Mouse (Mus musculus) left cerebral cortex, postnatal 14 days (tissue): ENCODE measurements at regions not wholly inside any gene's neighbourhood (a gene's known extent, or its start where the extent isn't known, plus 50 kb on each side); places are given as distances from the start of the nearest gene placed in this dataset.

Source experiments
- DNase-seq, 2 experiments: peaks; one replicate each; pipeline ENCODE4 v3.0.0; 2021 to 2022; ENCODE audit warnings: low spot score in 2 of 2, mixed read lengths in 1 of 2
- intact Hi-C: fragments of 180-260 bp; cut with DNase I; formaldehyde crosslinking; loops from one replicate; pipeline ENCODE4 v1.15.1; 2025

DNA sequence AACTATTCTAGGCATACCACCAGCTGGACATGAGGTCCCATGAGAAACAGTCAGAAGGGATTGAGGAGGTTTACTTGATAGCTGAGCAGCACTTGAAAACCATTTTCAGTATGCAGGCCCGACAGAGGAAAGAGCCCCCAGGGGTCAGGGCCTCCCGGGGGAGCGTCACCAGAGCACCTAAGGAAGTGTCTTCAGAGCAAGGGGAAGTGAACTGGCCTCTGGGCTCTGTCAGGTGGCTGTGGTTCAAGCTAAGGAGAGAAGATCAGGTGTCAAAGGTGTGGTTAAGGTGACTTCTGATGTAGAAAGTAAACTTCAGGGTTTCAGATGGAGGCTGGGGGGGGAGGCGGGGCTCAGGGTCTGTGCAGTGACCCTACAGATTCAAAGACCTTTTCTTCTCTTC is 57.3 kb downstream of the Bhlhe40 start:
- no peak for DNase-seq
- intact Hi-C loops = no loop called here

DNA sequence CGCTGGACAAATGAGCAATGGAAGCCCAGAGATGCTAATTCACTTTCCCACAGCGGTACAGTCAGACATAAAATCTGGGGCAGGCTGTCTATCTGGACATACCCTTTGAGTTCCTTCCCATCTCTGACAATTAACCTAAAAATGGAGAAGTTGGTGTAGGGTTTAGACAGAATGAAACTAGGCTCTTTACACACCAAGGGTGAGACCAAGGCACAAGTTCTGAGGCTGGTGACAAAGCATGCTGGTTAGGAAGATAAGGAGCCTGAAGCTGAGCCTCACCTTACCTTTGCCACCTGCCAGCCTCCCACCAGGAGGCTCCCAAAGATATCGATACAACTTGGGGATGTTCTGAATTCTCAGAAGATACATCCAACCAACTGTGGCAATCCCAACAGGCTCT is 58.5 kb downstream of the Bhlhe40 start:
- intact Hi-C loops = no loop called here
- DNase-seq = no peak

GRCm38 (mm10) chr6:108719977-108720376 is 59.5 kb downstream of the Bhlhe40 start:
- DNase-seq = no peak
- intact Hi-C loops = no loop called here

DNA sequence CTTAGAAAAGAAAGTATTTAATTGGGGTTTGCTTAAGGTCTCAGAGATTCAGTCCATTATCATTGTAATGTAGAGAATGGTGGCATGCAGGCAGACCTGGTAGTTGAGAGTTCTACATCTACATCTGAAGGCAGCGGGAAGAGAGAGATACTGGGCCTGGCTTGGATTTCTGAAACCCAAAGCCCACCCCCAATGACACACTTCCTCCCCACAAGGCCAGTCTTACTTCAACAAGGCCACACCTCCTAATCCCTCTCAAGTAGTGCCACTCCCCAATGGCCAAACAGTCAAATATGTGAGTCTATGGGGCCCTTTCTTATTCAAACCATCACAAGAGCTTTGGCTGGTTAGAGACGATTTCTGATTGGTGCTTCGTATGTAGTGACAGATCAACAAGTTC is 60.5 kb downstream of the Bhlhe40 start:
- DNase-seq = no peak
- intact Hi-C loops = no loop called here

- peak in 1 of 2 experiments; percentile 24 for DNase-seq
- intact Hi-C loops = no loop called here
Observed at GRCm38 (mm10) chr6:108721557-108721956, 61.1 kb downstream of the Bhlhe40 start.

- intact Hi-C loops = no loop called here
- no peak for DNase-seq
Observed at GRCm38 (mm10) chr6:108723236-108723635, 59.7 kb upstream of the Arl8b start.

DNA sequence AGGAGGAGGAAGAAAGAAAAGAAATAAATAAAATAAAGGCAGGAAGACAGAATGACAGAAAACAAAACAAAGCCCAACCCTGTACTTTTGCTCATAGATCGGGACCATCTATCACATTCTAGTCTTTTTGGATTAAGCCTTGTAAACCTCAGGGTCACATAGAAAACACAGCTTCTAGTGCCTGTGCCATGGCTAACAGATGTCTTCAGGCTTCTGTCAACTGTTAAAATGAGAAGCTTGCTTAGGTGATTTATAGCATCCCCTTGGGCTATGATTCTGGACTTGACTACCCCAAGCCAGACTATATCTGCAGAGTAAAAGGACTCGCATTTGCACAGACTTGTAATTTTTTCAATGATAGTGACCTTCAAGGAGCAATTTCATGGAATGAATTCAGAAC is 59.1 kb upstream of the Arl8b start:
- no peak for DNase-seq
- intact Hi-C loops = no loop called here

GRCm38 (mm10) chr6:108731107-108731630 is 51.7 kb upstream of the Arl8b start:
- DNase-seq = no peak
- intact Hi-C loops = loop anchor here (10.0 kb wide), 1 partner anchor 636 kb away; no protein-coding TSS in a partner anchor
